Mouse (Mus musculus) midbrain, embryonic 10.5 days (tissue): ENCODE data around the gene Lrtm1. TPM values are rescaled to one million over a fixed set of nuclear protein-coding genes. Genes with fewer than 3 reads are reported as not detected.
A peak's percentile ranks its signal among the peaks of the same experiment; 100 is the strongest.

Experiments
- DNase-seq: peaks from one replicate; pipeline ENCODE4 v3.0.0-alpha.2; 2017; ENCODE audit warnings: low spot score
- H3K27ac ChIP-seq: fragments of 300-500 bp; sonication (generic); replicated peaks from 2 replicates; pipeline ENCODE4 v1.5.1; 2016; ENCODE audit warnings: mild to moderate bottlenecking
- H3K27me3 ChIP-seq: fragments of 300-500 bp; sonication (generic); 2 replicates; pipeline ENCODE4 v1.6.1; 2016; ENCODE audit warnings: low read depth, mild to moderate bottlenecking; ENCODE audit not compliant: poor library complexity, severe bottlenecking
- H3K36me3 ChIP-seq: fragments of 300-500 bp; sonication (generic); 2 replicates; pipeline ENCODE4 v1.6.1; 2016; ENCODE audit warnings: mild to moderate bottlenecking, moderate library complexity
- H3K4me1 ChIP-seq: fragments of 300-500 bp; sonication (generic); 2 replicates; pipeline ENCODE4 v1.6.1; 2016
- H3K4me3 ChIP-seq: fragments of 300-500 bp; sonication (generic); 2 replicates; pipeline ENCODE4 v1.5.1; 2016; ENCODE audit warnings: mild to moderate bottlenecking, moderate library complexity
- H3K9me3 ChIP-seq: fragments of 300-500 bp; sonication (generic); replicated peaks from 2 replicates; pipeline ENCODE4 v1.6.1; 2016; ENCODE audit warnings: mild to moderate bottlenecking
- WGBS: fragments of 180-500 bp; shearing (Covaris S2); methylation state at CpG from one replicate; pipeline ENCODE4 v1.1.7; 2016; 5-methylcytosine and 5-hydroxymethylcytosine counted together
- polyA plus RNA-seq: library from polyadenylated mRNA; unstranded; fragments of >200 nt; fragmentation: Nextera tagmentation; extraction: Ambion mirVana; gene quantifications from 2 replicates; pipeline ENCODE4 v1.2.1, GENCODE M21; 2016

Lrtm1 gene
- polyA plus RNA-seq: 17.5 and 27.2 TPM in 2 replicates

DNA sequence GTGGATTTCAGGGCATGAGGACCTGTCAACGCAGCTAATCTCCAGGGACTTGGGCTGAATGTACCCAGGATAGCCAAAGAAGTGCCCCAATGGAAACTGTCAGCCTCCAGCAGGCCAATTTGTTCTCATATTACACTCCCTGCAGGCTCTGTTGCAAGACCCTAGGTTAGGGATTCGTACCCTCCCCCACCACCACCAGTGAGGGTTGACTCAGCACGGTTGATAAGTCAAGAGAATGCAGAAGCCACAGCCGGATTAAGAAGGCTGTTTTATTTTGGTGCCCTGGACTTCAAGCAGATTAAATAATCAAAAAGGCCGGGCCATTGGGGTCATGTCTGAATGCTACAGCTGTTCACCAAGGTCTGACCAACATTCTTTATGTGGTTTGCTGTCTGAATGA lies at the start of gene Lrtm1:
Lrtm1 (plus strand) TSS at position 326 of the 400 bp plus-strand sequence.
- Histone ChIP-seq H3K27ac (peak within 1 kb of the TSS; percentile 85), H3K4me1 (peaks cover 82% of the 10 kb centered on the region), H3K9me3 (no peaks in the 10 kb centered on the region), H3K27me3 (peaks cover 9% of the 10 kb centered on the region; the same call in 1 of the 2 replicates), H3K36me3 (peaks cover 16% of the 10 kb centered on the region), H3K4me3 (peak within 1 kb of the TSS; percentile 48)
- DNase-seq: peak; percentile 91
- WGBS: 2% methylated on average over 5 of the region's 5 CpGs

DNA sequence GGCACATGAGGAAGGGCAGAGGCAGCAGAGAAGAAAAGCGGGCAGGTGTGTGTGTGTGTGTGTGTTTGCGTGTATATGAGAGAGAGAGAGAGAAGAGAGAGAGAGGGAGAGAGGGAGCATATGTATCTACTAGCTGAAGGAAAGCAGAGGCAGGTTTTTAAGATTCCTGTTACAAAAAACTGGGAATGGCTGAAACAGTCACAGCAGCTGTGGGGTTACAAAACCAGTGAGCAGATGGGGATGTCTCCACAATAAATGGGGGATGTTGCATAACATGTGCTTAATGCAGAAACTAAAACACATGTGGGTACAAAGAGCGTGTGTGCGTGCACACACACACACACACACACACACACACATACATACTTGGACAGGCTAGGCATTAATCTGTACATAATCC lies 48.8 kb upstream of the Lrtm1 start:
- 88% methylated on average over 4 of the region's 4 CpGs for WGBS

GRCm38 (mm10) chr14:28972620-28973019 lies 45.4 kb upstream of the Lrtm1 start:
- Histone ChIP-seq H3K4me3 (no peak overlapping the region), H3K9me3 (no peaks in the 10 kb centered on the region), H3K4me1 (peaks cover 21% of the 10 kb centered on the region), H3K36me3 (no peaks in the 10 kb centered on the region), H3K27me3 (peaks cover 4% of the 10 kb centered on the region; the same call in 1 of the 2 replicates), H3K27ac (no peak overlapping the region)
- DNase-seq: no peak
- 34% methylated on average over 5 of the region's 5 CpGs for WGBS

More for the DNA sequence above, 48.8 kb upstream of the Lrtm1 start:
- H3K27me3 ChIP-seq: peaks cover 4% of the 10 kb centered on the region; the same call in 1 of the 2 replicates
- no peak overlapping the region for H3K4me3 ChIP-seq
- DNase-seq: no peak
- 0 out of 2 replicates have a peak overlapping the region, but pooled peaks have one; percentile 23 for H3K27ac ChIP-seq
- peaks cover 25% of the 10 kb centered on the region for H3K4me1 ChIP-seq
- H3K36me3 ChIP-seq: no peaks in the 10 kb centered on the region
- H3K9me3 ChIP-seq: no peaks in the 10 kb centered on the region

DNA sequence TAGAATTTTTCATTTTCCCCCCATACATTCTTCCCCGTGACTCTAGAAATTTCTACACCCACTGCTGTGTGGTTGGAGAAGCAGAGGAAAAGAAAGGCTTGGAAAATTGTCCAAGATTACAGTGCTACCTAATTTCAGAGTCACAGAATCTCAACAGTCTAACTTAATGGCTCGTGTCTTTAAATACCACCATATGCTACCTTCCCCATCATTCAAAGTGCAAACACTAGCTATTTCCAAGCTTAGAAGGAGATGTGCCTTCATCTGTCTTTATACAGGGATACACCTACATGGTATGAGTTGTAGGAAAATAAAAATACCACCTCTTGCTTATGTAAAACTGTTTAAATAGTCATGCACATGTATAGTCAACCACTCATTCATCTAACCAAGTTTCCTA lies 38.8 kb upstream of the Lrtm1 start:
- no peak overlapping the region for H3K4me3 ChIP-seq
- 85% methylated on average over 2 of the region's 2 CpGs for WGBS
- H3K27me3 ChIP-seq: no peaks in the 10 kb centered on the region
- peaks cover 14% of the 10 kb centered on the region for H3K4me1 ChIP-seq
- no peaks in the 10 kb centered on the region for H3K36me3 ChIP-seq
- H3K27ac ChIP-seq: no peak overlapping the region
- no peak for DNase-seq
- no peaks in the 10 kb centered on the region for H3K9me3 ChIP-seq

DNA sequence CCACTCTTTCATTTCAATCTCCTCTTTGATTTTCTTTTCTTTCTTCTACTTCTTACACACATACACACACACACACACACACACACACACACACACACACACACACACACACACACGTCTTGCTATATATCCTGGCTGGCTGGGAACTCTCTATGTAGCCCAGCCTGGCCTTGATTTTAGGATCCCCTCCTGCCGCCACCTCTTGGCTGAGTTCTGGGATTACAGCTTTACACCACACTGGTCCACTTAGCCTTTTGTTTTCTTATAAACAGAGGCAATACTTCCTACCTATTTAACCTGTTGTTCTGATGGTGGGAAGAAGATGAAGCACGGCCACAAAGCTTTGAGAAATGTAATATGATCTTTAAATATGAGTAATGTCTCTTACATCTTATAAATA lies 37.5 kb upstream of the Lrtm1 start:
- Histone ChIP-seq H3K9me3 (no peaks in the 10 kb centered on the region), H3K4me3 (no peak overlapping the region), H3K27me3 (no peaks in the 10 kb centered on the region), H3K27ac (peak overlapping the region; percentile 63; the same call in 1 of the 2 replicates), H3K36me3 (no peaks in the 10 kb centered on the region), H3K4me1 (peaks cover 13% of the 10 kb centered on the region)
- WGBS: 30% methylated on average over 3 of the region's 3 CpGs
- DNase-seq: peak; percentile 40

- H3K27ac ChIP-seq: 0 out of 2 replicates have a peak overlapping the region, but pooled peaks have one; percentile 1
- H3K27me3 ChIP-seq: no peaks in the 10 kb centered on the region
- H3K4me1 ChIP-seq: peaks cover 9% of the 10 kb centered on the region
- H3K36me3 ChIP-seq: no peaks in the 10 kb centered on the region
- WGBS: 90% methylated on average over 2 of the region's 2 CpGs
- no peak for DNase-seq
- H3K4me3 ChIP-seq: no peak overlapping the region
- no peaks in the 10 kb centered on the region for H3K9me3 ChIP-seq
Observed at GRCm38 (mm10) chr14:28984276-28984675, 33.7 kb upstream of the Lrtm1 start.

GRCm38 (mm10) chr14:28988211-28988900 lies 29.7 kb upstream of the Lrtm1 start:
- H3K4me3 ChIP-seq: no peak overlapping the region
- no peaks in the 10 kb centered on the region for H3K36me3 ChIP-seq
- no peaks in the 10 kb centered on the region for H3K27me3 ChIP-seq
- 91% methylated on average over 7 of the region's 7 CpGs for WGBS
- DNase-seq: no peak
- no peak overlapping the region for H3K27ac ChIP-seq
- no peaks in the 10 kb centered on the region for H3K4me1 ChIP-seq
- no peaks in the 10 kb centered on the region for H3K9me3 ChIP-seq

GRCm38 (mm10) chr14:28996569-28996968 lies 21.4 kb upstream of the Lrtm1 start:
- DNase-seq: no peak
- no peak overlapping the region for H3K27ac ChIP-seq
- WGBS: 94% methylated on average over 3 of the region's 3 CpGs
- no peak overlapping the region for H3K4me3 ChIP-seq
- no peaks in the 10 kb centered on the region for H3K36me3 ChIP-seq
- no peaks in the 10 kb centered on the region for H3K27me3 ChIP-seq
- no peaks in the 10 kb centered on the region for H3K4me1 ChIP-seq
- no peaks in the 10 kb centered on the region for H3K9me3 ChIP-seq

- 91% methylated on average over 5 of the region's 5 CpGs for WGBS
- no peaks in the 10 kb centered on the region for H3K36me3 ChIP-seq
- H3K27ac ChIP-seq: no peak overlapping the region
- H3K27me3 ChIP-seq: no peaks in the 10 kb centered on the region
- H3K9me3 ChIP-seq: no peaks in the 10 kb centered on the region
- no peak for DNase-seq
- H3K4me1 ChIP-seq: peaks cover 17% of the 10 kb centered on the region
- H3K4me3 ChIP-seq: no peak overlapping the region
Observed at GRCm38 (mm10) chr14:29005228-29005840, 12.7 kb upstream of the Lrtm1 start.

- H3K4me3 ChIP-seq: no peak overlapping the region
- 0 out of 2 replicates have a peak, but pooled peaks cover 3% of the 10 kb centered on the region for H3K9me3 ChIP-seq
- H3K36me3 ChIP-seq: no peaks in the 10 kb centered on the region
- DNase-seq: no peak
- H3K27ac ChIP-seq: 0 out of 2 replicates have a peak overlapping the region, but pooled peaks have one; percentile 1
- 88% methylated on average over 4 of the region's 4 CpGs for WGBS
- H3K4me1 ChIP-seq: peaks cover 42% of the 10 kb centered on the region
- H3K27me3 ChIP-seq: 0 out of 2 replicates have a peak, but pooled peaks cover 4% of the 10 kb centered on the region
Observed at GRCm38 (mm10) chr14:29009644-29010043, 8.4 kb upstream of the Lrtm1 start.

DNA sequence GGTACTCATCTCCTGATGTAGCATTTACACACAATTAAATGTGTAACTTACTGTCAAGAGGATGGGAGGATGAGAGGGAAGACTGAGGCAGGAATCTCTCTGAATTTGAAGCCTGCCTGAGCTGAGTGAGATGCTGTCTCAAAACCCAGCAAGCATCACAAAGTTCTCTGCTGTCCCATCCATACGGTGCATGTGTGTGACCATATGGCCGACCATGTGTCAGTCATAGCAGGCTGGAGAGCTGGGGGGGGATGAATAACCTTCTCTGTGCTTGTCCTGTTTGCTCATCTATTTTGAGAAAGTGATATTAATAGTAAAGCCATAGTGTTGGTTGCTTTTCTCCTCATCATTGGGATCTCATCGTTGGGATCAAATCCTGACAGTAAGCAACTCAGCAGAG lies 4.8 kb upstream of the Lrtm1 start:
- H3K27me3 ChIP-seq: 0 out of 2 replicates have a peak, but pooled peaks cover 4% of the 10 kb centered on the region
- H3K9me3 ChIP-seq: 0 out of 2 replicates have a peak, but pooled peaks cover 3% of the 10 kb centered on the region
- no peaks in the 10 kb centered on the region for H3K36me3 ChIP-seq
- H3K27ac ChIP-seq: no peak overlapping the region; the same call in 1 of the 2 replicates
- H3K4me3 ChIP-seq: no peak overlapping the region
- 89% methylated on average over 3 of the region's 3 CpGs for WGBS
- no peak for DNase-seq
- H3K4me1 ChIP-seq: peaks cover 78% of the 10 kb centered on the region

GRCm38 (mm10) chr14:29014680-29015079 lies 3.3 kb upstream of the Lrtm1 start:
- peaks cover 82% of the 10 kb centered on the region for H3K4me1 ChIP-seq
- H3K36me3 ChIP-seq: no peaks in the 10 kb centered on the region
- DNase-seq: no peak
- H3K4me3 ChIP-seq: no peak overlapping the region
- 89% methylated on average over 2 of the region's 2 CpGs for WGBS
- H3K27ac ChIP-seq: peak overlapping the region; percentile 85
- 0 out of 2 replicates have a peak, but pooled peaks cover 3% of the 10 kb centered on the region for H3K9me3 ChIP-seq
- 0 out of 2 replicates have a peak, but pooled peaks cover 4% of the 10 kb centered on the region for H3K27me3 ChIP-seq

- Histone ChIP-seq H3K27me3 (0 out of 2 replicates have a peak, but pooled peaks cover 4% of the 10 kb centered on the region), H3K27ac (peak overlapping the region; percentile 85), H3K36me3 (no peaks in the 10 kb centered on the region), H3K4me1 (peaks cover 79% of the 10 kb centered on the region), H3K9me3 (0 out of 2 replicates have a peak, but pooled peaks cover 3% of the 10 kb centered on the region), H3K4me3 (no peak overlapping the region)
- WGBS: 16% methylated on average over 5 of the region's 5 CpGs
- DNase-seq: peak; percentile 88
Observed at GRCm38 (mm10) chr14:29015896-29016295, 2.1 kb upstream of the Lrtm1 start.
